Mouse (Mus musculus): ENCODE measurements at regions not wholly inside any gene's neighbourhood (a gene's known extent, or its start where the extent isn't known, plus 50 kb on each side); places are given as distances from the start of the nearest gene placed in this dataset.

DNA sequence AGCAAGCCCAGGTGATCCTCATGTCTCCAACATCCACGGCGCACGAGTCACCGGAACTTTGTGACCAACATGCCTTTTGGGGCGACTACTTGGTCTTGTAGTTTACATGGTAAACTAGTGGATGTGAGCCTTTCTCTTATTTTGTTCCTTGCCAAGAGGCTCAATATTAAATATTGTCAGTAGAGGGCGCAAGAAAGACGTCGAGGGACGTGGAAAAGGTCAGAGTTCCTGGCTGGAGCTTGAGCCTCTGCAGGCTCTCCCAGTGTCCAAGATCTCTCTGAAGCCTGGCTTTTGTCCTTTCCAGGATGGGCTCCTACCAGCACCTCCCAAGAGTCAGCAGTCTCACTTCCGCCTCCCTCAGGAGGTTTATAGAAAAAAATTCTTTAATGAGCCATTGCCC is 458.8 kb downstream of the Tmem182 start:
- no peaks in the 10 kb centered on the region for H3K36me3 ChIP-seq (replicated peaks; ENCODE audit: control insufficient read depth, insufficient read depth, low read depth)
- H3K27ac ChIP-seq = no peak overlapping the region
- WGBS (ENCODE audit: insufficient replicate concordance) = 29% methylated on average over 10 of the region's 10 CpGs
- DNase-seq (ENCODE audit: low read depth in 3 of 3, low spot score in 3 of 3) (no peak), ATAC-seq (ENCODE audit: insufficient read depth) (no peak)
- H3K4me3 ChIP-seq (ENCODE audit: insufficient read depth in 1 of 2, low read depth in 2 of 2, low read length in 2 of 2) = no peak overlapping the region
- no peak overlapping the region for H3K9ac ChIP-seq (replicated peaks)
- H3K4me2 ChIP-seq (ENCODE audit: low read depth) = no peak overlapping the region
- no peaks in the 10 kb centered on the region for H3K4me1 ChIP-seq (replicated peaks; ENCODE audit: control insufficient read depth in 2 of 2, insufficient read depth in 2 of 2, low read length in 1 of 2)
- no peaks in the 10 kb centered on the region for H3K27me3 ChIP-seq (ENCODE audit: control insufficient read depth, insufficient read depth, low read length)
- no peaks in the 10 kb centered on the region for H3K9me3 ChIP-seq (ENCODE audit: control insufficient read depth, low read length)
- TF ChIP-seq CTCF (IDR thresholded peaks at IDR 0.05; ENCODE audit: low read depth) (peak; percentile 26; the same call in 1 of the 2 replicates), EP300 (IDR thresholded peaks at IDR 0.05; ENCODE audit: low read depth) (no peak)

GRCm38 (mm10) chr1:41271111-41271730 is 465.8 kb downstream of the Tmem182 start:
- H3K9me3 ChIP-seq (ENCODE audit: control insufficient read depth, low read length) = no peaks in the 10 kb centered on the region
- no peak for DNase-seq (ENCODE audit: low read depth in 3 of 3, low spot score in 3 of 3)
- no peak overlapping the region for H3K4me2 ChIP-seq (ENCODE audit: low read depth)
- WGBS (ENCODE audit: insufficient replicate concordance) = 26% methylated on average over 4 of the region's 4 CpGs
- H3K27ac ChIP-seq = no peak overlapping the region
- no peaks in the 10 kb centered on the region for H3K4me1 ChIP-seq (replicated peaks; ENCODE audit: control insufficient read depth in 2 of 2, insufficient read depth in 2 of 2, low read length in 1 of 2)
- H3K36me3 ChIP-seq (replicated peaks; ENCODE audit: control insufficient read depth, insufficient read depth, low read depth) = no peaks in the 10 kb centered on the region
- TF ChIP-seq CTCF (IDR thresholded peaks at IDR 0.05; ENCODE audit: low read depth) = no peak
- H3K9ac ChIP-seq (replicated peaks) = no peak overlapping the region
- H3K27me3 ChIP-seq (ENCODE audit: control insufficient read depth, insufficient read depth, low read length) = no peaks in the 10 kb centered on the region
- H3K4me3 ChIP-seq (ENCODE audit: insufficient read depth in 1 of 2, low read depth in 2 of 2, low read length in 2 of 2) = no peak overlapping the region
- no peak for ATAC-seq (ENCODE audit: insufficient read depth)

- WGBS (ENCODE audit: insufficient replicate concordance) = 9% methylated on average over 10 of the region's 10 CpGs
- Histone ChIP-seq H3K4me2 (ENCODE audit: low read depth) (no peak overlapping the region), H3K27ac (no peak overlapping the region), H3K9ac (replicated peaks) (no peak overlapping the region), H3K27me3 (ENCODE audit: control insufficient read depth, insufficient read depth, low read length) (no peaks in the 10 kb centered on the region), H3K4me1 (replicated peaks; ENCODE audit: control insufficient read depth in 2 of 2, insufficient read depth in 2 of 2, low read length in 1 of 2) (no peaks in the 10 kb centered on the region), H3K4me3 (ENCODE audit: insufficient read depth in 1 of 2, low read depth in 2 of 2, low read length in 2 of 2) (no peak overlapping the region), H3K9me3 (ENCODE audit: control insufficient read depth, low read length) (no peaks in the 10 kb centered on the region), H3K36me3 (replicated peaks; ENCODE audit: control insufficient read depth, insufficient read depth, low read depth) (no peaks in the 10 kb centered on the region)
- DNase-seq (ENCODE audit: low read depth in 3 of 3, low spot score in 3 of 3) = no peak
- TF ChIP-seq CTCF (IDR thresholded peaks at IDR 0.05; ENCODE audit: low read depth) (0 out of 2 replicates have a peak, but pooled peaks have one; percentile 15), EP300 (IDR thresholded peaks at IDR 0.05; ENCODE audit: low read depth) (no peak)
- ATAC-seq (ENCODE audit: insufficient read depth) = no peak
Observed at GRCm38 (mm10) chr1:41274573-41275270, 469.3 kb downstream of the Tmem182 start.

DNA sequence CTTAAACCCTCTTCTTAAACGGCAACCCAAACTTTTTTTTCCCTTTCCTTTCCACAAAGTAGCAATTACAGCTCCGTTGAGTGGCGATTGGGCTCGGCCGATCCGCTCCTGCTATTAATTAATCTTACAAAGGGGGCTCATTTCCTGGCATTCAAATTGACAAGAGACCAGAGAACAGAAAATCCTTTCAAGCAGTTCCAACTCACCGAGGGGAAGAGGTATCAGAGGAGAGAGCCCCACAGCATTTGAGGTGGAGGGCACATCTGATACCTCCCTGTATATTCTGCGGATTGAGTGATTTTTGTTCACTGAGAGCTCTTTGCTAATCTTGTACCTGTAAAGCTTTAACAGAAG is 469.8 kb downstream of the Tmem182 start:
- Histone ChIP-seq H3K27ac (no peak overlapping the region), H3K4me1 (replicated peaks; ENCODE audit: control insufficient read depth in 2 of 2, insufficient read depth in 2 of 2, low read length in 1 of 2) (no peaks in the 10 kb centered on the region), H3K36me3 (replicated peaks; ENCODE audit: control insufficient read depth, insufficient read depth, low read depth) (no peaks in the 10 kb centered on the region), H3K4me2 (ENCODE audit: low read depth) (no peak overlapping the region), H3K4me3 (ENCODE audit: insufficient read depth in 1 of 2, low read depth in 2 of 2, low read length in 2 of 2) (no peak overlapping the region), H3K27me3 (ENCODE audit: control insufficient read depth, insufficient read depth, low read length) (no peaks in the 10 kb centered on the region), H3K9me3 (ENCODE audit: control insufficient read depth, low read length) (no peaks in the 10 kb centered on the region), H3K9ac (replicated peaks) (no peak overlapping the region)
- TF ChIP-seq CTCF (IDR thresholded peaks at IDR 0.05; ENCODE audit: low read depth) = no peak
- TF ChIP-seq EP300 (IDR thresholded peaks at IDR 0.05; ENCODE audit: low read depth) = no peak
- DNase-seq (ENCODE audit: low read depth in 3 of 3, low spot score in 3 of 3) (no peak), ATAC-seq (ENCODE audit: insufficient read depth) (no peak)
- WGBS (ENCODE audit: insufficient replicate concordance) = 12% methylated on average over 8 of the region's 8 CpGs

DNA sequence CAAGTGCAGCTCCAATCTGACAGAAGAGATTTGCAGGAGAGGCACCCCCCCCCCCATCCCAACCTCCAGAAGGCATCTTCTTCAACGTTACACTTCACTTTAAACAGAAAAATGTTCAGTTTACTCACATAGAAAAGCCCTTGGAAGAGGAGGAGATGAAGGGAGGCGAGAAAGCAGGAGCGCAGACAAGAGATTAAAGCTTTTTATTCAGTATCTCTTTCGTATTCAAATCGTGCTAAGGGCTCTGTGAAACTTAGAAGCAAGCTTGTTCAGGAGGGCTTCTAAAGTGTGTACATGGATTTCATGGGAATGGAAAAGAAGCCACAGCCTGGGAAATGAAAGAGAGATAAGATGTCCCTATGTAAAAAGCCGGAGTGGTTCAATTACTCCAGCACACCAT is 470.2 kb downstream of the Tmem182 start:
- Histone ChIP-seq H3K4me2 (ENCODE audit: low read depth) (no peak overlapping the region), H3K27ac (no peak overlapping the region), H3K27me3 (ENCODE audit: control insufficient read depth, insufficient read depth, low read length) (no peaks in the 10 kb centered on the region), H3K4me1 (replicated peaks; ENCODE audit: control insufficient read depth in 2 of 2, insufficient read depth in 2 of 2, low read length in 1 of 2) (no peaks in the 10 kb centered on the region), H3K9me3 (ENCODE audit: control insufficient read depth, low read length) (no peaks in the 10 kb centered on the region), H3K4me3 (ENCODE audit: insufficient read depth in 1 of 2, low read depth in 2 of 2, low read length in 2 of 2) (no peak overlapping the region), H3K36me3 (replicated peaks; ENCODE audit: control insufficient read depth, insufficient read depth, low read depth) (no peaks in the 10 kb centered on the region), H3K9ac (replicated peaks) (no peak overlapping the region)
- TF ChIP-seq EP300 (IDR thresholded peaks at IDR 0.05; ENCODE audit: low read depth) (no peak), CTCF (IDR thresholded peaks at IDR 0.05; ENCODE audit: low read depth) (no peak)
- ATAC-seq (ENCODE audit: insufficient read depth) = no peak
- WGBS (ENCODE audit: insufficient replicate concordance) = 29% methylated on average over 6 of the region's 6 CpGs
- no peak for DNase-seq (ENCODE audit: low read depth in 3 of 3, low spot score in 3 of 3)
